Mouse (Mus musculus) cerebellum, adult 2 months (tissue): ENCODE measurements at regions not wholly inside any gene's neighbourhood (a gene's known extent, or its start where the extent isn't known, plus 50 kb on each side); places are given as distances from the start of the nearest gene placed in this dataset.

Source experiments
- CTCF ChIP-seq: fragments of 200-500 bp; IDR thresholded peaks from 2 replicates; pipeline ENCODE4 v1.5.1; 2011; ENCODE audit warnings: low read depth, mild to moderate bottlenecking, control low read depth, low read length, moderate library complexity, borderline replicate concordance; ENCODE audit not compliant: insufficient read depth
- POLR2A ChIP-seq: fragments of 200-500 bp; IDR thresholded peaks from 2 replicates; pipeline ENCODE4 v1.6.1; 2011; ENCODE audit warnings: low read length, control low read depth, borderline replicate concordance; ENCODE audit not compliant: insufficient read depth

DNA sequence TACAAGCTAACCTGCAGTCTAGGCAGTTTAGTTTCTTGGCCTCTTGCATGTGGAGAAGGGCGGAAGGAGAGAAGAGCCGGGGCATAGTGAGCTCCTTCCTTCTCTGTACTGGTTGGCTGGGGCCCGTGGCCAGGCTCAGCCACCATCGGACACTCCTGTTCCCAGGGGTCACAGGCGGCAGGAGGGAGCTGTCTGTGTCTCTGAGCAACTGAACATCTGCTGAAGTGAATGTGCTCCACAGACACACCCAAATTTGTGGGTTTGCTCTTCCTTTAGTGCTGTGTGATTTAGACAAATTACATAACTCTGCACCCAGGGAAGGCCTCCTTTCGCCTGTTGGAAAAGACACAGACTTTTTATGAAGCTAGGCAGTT lies 247.6 kb downstream of the Zfp36l1 start:
- TF ChIP-seq CTCF, result no peak
- no peak for TF ChIP-seq POLR2A
